Mouse (Mus musculus): ENCODE results near the gene Chrna1. TPM values are rescaled to one million over a fixed set of nuclear protein-coding genes. Genes with fewer than 3 reads are reported as not detected.

Gene Chrna1
- polyA plus RNA-seq, 1 experiment = 391 TPM

DNA sequence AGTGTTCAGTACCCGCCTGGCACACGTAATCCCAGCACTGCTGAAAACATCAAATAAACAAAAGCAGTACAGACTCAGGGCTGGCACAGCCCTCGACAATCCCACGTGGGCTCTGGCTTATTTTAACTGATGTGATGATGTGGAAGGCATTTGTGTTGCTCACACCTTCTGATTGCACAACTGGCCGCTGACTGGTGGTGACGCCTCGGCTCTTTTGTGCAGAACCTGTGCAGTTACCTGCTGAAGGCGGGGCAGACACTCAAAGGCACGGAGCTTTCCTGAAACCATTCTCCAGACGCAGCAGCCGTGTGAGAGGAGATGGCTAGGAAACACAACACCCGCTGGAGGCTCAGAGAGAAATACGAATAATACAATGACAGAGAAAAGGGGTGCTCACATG, 41.5 kb downstream of the Chrna1 start:
- no peaks in the 10 kb centered on the region for H3K36me3 ChIP-seq (ENCODE audit: control insufficient read depth, insufficient read depth)
- H3K79me2 ChIP-seq (ENCODE audit: control insufficient read depth, insufficient read depth) = no peaks in the 10 kb centered on the region
- TF ChIP-seq TCF12 (IDR thresholded peaks at IDR 0.05; ENCODE audit: insufficient read depth, poor library complexity, severe bottlenecking) (no peak), USF1 (IDR thresholded peaks at IDR 0.05; ENCODE audit: low read depth) (no peak), MAX (IDR thresholded peaks at IDR 0.05; ENCODE audit: low read depth) (no peak), SRF (IDR thresholded peaks at IDR 0.05; ENCODE audit: control insufficient read depth, insufficient read length, low read depth) (no peak), POLR2AphosphoS2 (IDR thresholded peaks at IDR 0.05; ENCODE audit: insufficient read length, low read depth) (no peak), MYOG (IDR thresholded peaks at IDR 0.05; ENCODE audit: control insufficient read depth in 1 of 3, insufficient read depth in 1 of 3, insufficient read length in 2 of 3, low read depth in 2 of 3) (no peak), CEBPB (IDR thresholded peaks at IDR 0.05; ENCODE audit: insufficient read depth, poor library complexity, severe bottlenecking) (no peak), TCF3 (IDR thresholded peaks at IDR 0.05; ENCODE audit: insufficient read length, low read depth) (no peak), MYOD1 (IDR thresholded peaks at IDR 0.05; ENCODE audit: control insufficient read depth in 1 of 3, insufficient read length in 2 of 3, low read depth in 2 of 3) (no peak), E2F4 (IDR thresholded peaks at IDR 0.05; ENCODE audit: insufficient read depth) (no peak), POLR2A (IDR thresholded peaks at IDR 0.05; ENCODE audit: insufficient read length, low read depth) (no peak), REST (IDR thresholded peaks at IDR 0.05; ENCODE audit: insufficient read depth, insufficient read length) (no peak)
- no peak overlapping the region for H3K4me3 ChIP-seq
- no peaks in the 10 kb centered on the region for H3K27me3 ChIP-seq (ENCODE audit: control insufficient read depth, insufficient read depth, insufficient read length)
- H3ac ChIP-seq (ENCODE audit: control insufficient read depth, insufficient read length) = no peak overlapping the region
- no peak overlapping the region for H3K4me2 ChIP-seq (ENCODE audit: low read depth)

DNA sequence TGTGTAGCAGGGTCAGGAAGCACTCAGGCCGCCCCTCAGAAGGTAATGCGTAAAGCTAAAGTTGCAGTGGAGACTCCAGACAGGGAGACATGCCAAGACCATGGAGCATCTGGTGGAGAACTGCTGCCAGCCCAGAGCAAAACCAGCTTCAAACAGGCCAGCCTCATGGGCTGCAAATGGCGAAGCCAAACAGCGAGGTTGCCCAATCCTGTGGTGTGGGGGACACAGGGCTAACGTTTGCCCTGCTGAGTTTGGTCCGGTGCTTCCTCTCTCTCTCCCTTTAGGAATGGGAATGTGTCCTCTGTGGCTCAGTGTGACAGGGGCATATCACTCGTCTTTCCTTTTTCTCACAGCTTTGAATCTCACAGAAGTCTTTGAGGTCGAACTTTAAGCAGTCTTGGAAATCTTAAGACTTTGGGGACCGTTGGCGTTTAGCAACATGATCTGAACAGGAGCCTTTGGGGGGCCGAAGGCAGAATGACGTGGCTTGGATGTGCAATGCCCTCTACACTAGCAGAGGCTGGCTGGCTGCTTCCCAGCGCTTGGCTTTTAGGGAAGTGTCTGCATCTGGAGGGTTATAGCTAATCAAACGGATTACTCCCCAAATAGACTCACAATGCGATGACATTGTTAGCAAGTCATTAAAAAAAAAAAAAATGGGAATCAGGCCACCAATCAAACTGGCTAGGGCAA, 43.9 kb downstream of the Chrna1 start:
- Histone ChIP-seq H3K4me3 (no peak overlapping the region), H3K79me2 (ENCODE audit: control insufficient read depth, insufficient read depth) (no peaks in the 10 kb centered on the region), H3K27me3 (ENCODE audit: control insufficient read depth, insufficient read depth, insufficient read length) (no peaks in the 10 kb centered on the region), H3K4me2 (ENCODE audit: low read depth) (no peak overlapping the region), H3K36me3 (ENCODE audit: control insufficient read depth, insufficient read depth) (no peaks in the 10 kb centered on the region), H3ac (ENCODE audit: control insufficient read depth, insufficient read length) (no peak overlapping the region)
- TF ChIP-seq POLR2A (IDR thresholded peaks at IDR 0.05; ENCODE audit: insufficient read length, low read depth) (no peak), MYOG (IDR thresholded peaks at IDR 0.05; ENCODE audit: control insufficient read depth in 1 of 3, insufficient read depth in 1 of 3, insufficient read length in 2 of 3, low read depth in 2 of 3) (no peak), SRF (IDR thresholded peaks at IDR 0.05; ENCODE audit: control insufficient read depth, insufficient read length, low read depth) (no peak), POLR2AphosphoS2 (IDR thresholded peaks at IDR 0.05; ENCODE audit: insufficient read length, low read depth) (no peak), USF1 (IDR thresholded peaks at IDR 0.05; ENCODE audit: low read depth) (no peak), TCF3 (IDR thresholded peaks at IDR 0.05; ENCODE audit: insufficient read length, low read depth) (no peak)

DNA sequence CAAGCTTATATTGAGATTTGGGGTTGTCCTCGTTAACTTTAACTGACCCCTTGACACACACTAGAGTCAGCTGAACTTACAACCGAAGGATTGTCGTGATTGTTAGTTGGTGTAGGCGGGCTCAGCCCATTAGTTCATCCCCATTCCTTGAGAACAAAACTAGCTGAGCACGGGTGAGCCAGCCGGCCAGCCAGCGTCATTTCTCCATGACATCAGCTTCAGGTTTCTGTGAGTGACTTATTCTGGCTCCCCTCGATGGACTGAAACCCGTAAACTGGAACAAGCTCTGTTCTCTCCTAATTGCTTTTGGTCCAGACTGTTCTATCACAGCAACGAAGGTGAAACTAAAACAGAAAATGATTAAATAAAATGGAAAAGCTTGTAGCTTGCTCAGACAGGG, 45.4 kb downstream of the Chrna1 start:
- TF ChIP-seq POLR2AphosphoS2 (IDR thresholded peaks at IDR 0.05; ENCODE audit: insufficient read length, low read depth) = no peak
- no peak for TF ChIP-seq SRF (IDR thresholded peaks at IDR 0.05; ENCODE audit: control insufficient read depth, insufficient read length, low read depth)
- no peak for TF ChIP-seq CEBPB (IDR thresholded peaks at IDR 0.05; ENCODE audit: insufficient read depth, poor library complexity, severe bottlenecking)
- TF ChIP-seq USF1 (IDR thresholded peaks at IDR 0.05; ENCODE audit: low read depth) = no peak
- TF ChIP-seq TCF12 (IDR thresholded peaks at IDR 0.05; ENCODE audit: insufficient read depth, poor library complexity, severe bottlenecking) = no peak
- TF ChIP-seq POLR2A (IDR thresholded peaks at IDR 0.05; ENCODE audit: insufficient read length, low read depth) = no peak
- no peak for TF ChIP-seq E2F4 (IDR thresholded peaks at IDR 0.05; ENCODE audit: insufficient read depth)
- TF ChIP-seq MYOD1 (IDR thresholded peaks at IDR 0.05; ENCODE audit: control insufficient read depth in 1 of 3, insufficient read length in 2 of 3, low read depth in 2 of 3) = no peak
- no peak for TF ChIP-seq MYOG (IDR thresholded peaks at IDR 0.05; ENCODE audit: control insufficient read depth in 1 of 3, insufficient read depth in 1 of 3, insufficient read length in 2 of 3, low read depth in 2 of 3)
- H3K36me3 ChIP-seq (ENCODE audit: control insufficient read depth, insufficient read depth) = no peaks in the 10 kb centered on the region
- no peaks in the 10 kb centered on the region for H3K27me3 ChIP-seq (ENCODE audit: control insufficient read depth, insufficient read depth, insufficient read length)
- H3K4me2 ChIP-seq (ENCODE audit: low read depth) = no peak overlapping the region
- no peak overlapping the region for H3K4me3 ChIP-seq
- H3ac ChIP-seq (ENCODE audit: control insufficient read depth, insufficient read length) = no peak overlapping the region
- H3K79me2 ChIP-seq (ENCODE audit: control insufficient read depth, insufficient read depth) = peaks cover 8% of the 10 kb centered on the region

DNA sequence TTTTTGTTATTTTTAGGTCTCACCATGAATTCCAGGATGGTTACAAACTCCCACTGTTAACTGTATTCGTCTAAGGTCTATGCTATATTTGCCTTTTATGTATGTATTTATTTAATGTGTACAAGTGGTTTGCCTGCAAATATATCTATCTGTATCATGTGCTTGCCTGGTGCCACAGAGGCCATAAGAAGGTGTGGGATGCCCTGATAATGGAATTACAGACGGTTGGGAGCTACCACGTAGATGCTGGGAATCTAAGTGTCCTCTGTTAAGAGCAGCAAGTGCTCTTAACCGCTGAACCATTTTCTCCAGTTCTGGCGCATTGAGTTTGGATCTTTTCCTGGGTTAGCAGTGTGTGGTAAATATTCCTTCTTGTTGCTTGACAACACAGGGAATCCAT, 49.7 kb downstream of the Chrna1 start:
- Histone ChIP-seq H3K4me2 (ENCODE audit: low read depth) (peak overlapping the region; percentile 92), H3K4me3 (peak overlapping the region; percentile 62)
- TF ChIP-seq MYOG (IDR thresholded peaks at IDR 0.05; ENCODE audit: control insufficient read depth in 1 of 3, insufficient read depth in 1 of 3, insufficient read length in 2 of 3, low read depth in 2 of 3) = no peak
- no peak for TF ChIP-seq REST (IDR thresholded peaks at IDR 0.05; ENCODE audit: insufficient read depth, insufficient read length)
- TF ChIP-seq SRF (IDR thresholded peaks at IDR 0.05; ENCODE audit: control insufficient read depth, insufficient read length, low read depth) = no peak
- TF ChIP-seq TCF12 (IDR thresholded peaks at IDR 0.05; ENCODE audit: insufficient read depth, poor library complexity, severe bottlenecking) = no peak
- no peak for TF ChIP-seq MAX (IDR thresholded peaks at IDR 0.05; ENCODE audit: low read depth)
- TF ChIP-seq USF1 (IDR thresholded peaks at IDR 0.05; ENCODE audit: low read depth) = no peak
- no peak for TF ChIP-seq POLR2A (IDR thresholded peaks at IDR 0.05; ENCODE audit: insufficient read length, low read depth)
- no peak for TF ChIP-seq E2F4 (IDR thresholded peaks at IDR 0.05; ENCODE audit: insufficient read depth)
- TF ChIP-seq TCF3 (IDR thresholded peaks at IDR 0.05; ENCODE audit: insufficient read length, low read depth) = no peak
- TF ChIP-seq POLR2AphosphoS2 (IDR thresholded peaks at IDR 0.05; ENCODE audit: insufficient read length, low read depth) = no peak

More for the DNA sequence above, 49.7 kb downstream of the Chrna1 start:
- Histone ChIP-seq H3ac (ENCODE audit: control insufficient read depth, insufficient read length) (no peak overlapping the region), H3K79me2 (ENCODE audit: control insufficient read depth, insufficient read depth) (peaks cover 35% of the 10 kb centered on the region), H3K36me3 (ENCODE audit: control insufficient read depth, insufficient read depth) (no peaks in the 10 kb centered on the region), H3K27me3 (ENCODE audit: control insufficient read depth, insufficient read depth, insufficient read length) (no peaks in the 10 kb centered on the region)

Measured in myocyte (in vitro differentiated cells).